Mouse (Mus musculus) left cerebral cortex, adult 18-20 months (tissue): ENCODE data around the gene Mapt. TPM values are rescaled to one million over a fixed set of nuclear protein-coding genes. Genes with fewer than 3 reads are reported as not detected.
"Not testable (repeated sequence)": the region's sequence is repeated elsewhere in the genome, so short reads cannot be mapped to it uniquely, and the experiment has no call there.

Experiments used
- DNase-seq, 2 experiments: peaks; one replicate each; pipeline ENCODE4 v3.0.0; 2021 to 2022; ENCODE audit warnings: low spot score in 2 of 2, mixed read lengths in 1 of 2
- total RNA-seq, 2 experiments: library from RNA; stranded (reverse); gene quantifications; 2 replicates each; pipeline ENCODE4 v1.2.3; 2021

Mapt gene
- total RNA-seq, 2 experiments from 2014 or later = 350 to 364 TPM

GRCm38 (mm10) chr11:104232141-104233061 lies 1.2 kb downstream of the Mapt start:
- DNase-seq = peak; percentile 67 to 74

- DNase-seq = no peak
Observed at GRCm38 (mm10) chr11:104233101-104233500, 1.9 kb downstream of the Mapt start.

- DNase-seq = peak in 1 of 2 experiments; percentile 44
Observed at GRCm38 (mm10) chr11:104233574-104234206, 2.5 kb downstream of the Mapt start.

GRCm38 (mm10) chr11:104234680-104235079 lies 3.5 kb downstream of the Mapt start:
- DNase-seq = no peak

- DNase-seq = no peak
Observed at GRCm38 (mm10) chr11:104235881-104236280, 4.7 kb downstream of the Mapt start.

- no peak for DNase-seq
Observed at GRCm38 (mm10) chr11:104237226-104237625, 6.0 kb downstream of the Mapt start.

- DNase-seq = no peak
Observed at GRCm38 (mm10) chr11:104237958-104238747, 7.0 kb downstream of the Mapt start.

GRCm38 (mm10) chr11:104245478-104245877 lies 14.3 kb downstream of the Mapt start:
- DNase-seq = not testable (repeated sequence)

GRCm38 (mm10) chr11:104246171-104246694 lies 15.0 kb downstream of the Mapt start:
- no peak for DNase-seq

GRCm38 (mm10) chr11:104247141-104247717 lies 16.0 kb downstream of the Mapt start:
- no peak for DNase-seq

GRCm38 (mm10) chr11:104249420-104249819 lies 18.2 kb downstream of the Mapt start:
- no peak for DNase-seq

- peak; percentile 67 to 81 for DNase-seq
Observed at GRCm38 (mm10) chr11:104251121-104251520, 19.9 kb downstream of the Mapt start.

GRCm38 (mm10) chr11:104252094-104252493 lies 20.9 kb downstream of the Mapt start:
- DNase-seq = no peak

- peak; percentile 68 to 77 for DNase-seq
Observed at GRCm38 (mm10) chr11:104254408-104255039, 23.3 kb downstream of the Mapt start.

- DNase-seq = no peak
Observed at GRCm38 (mm10) chr11:104256179-104256578, 25.0 kb downstream of the Mapt start.

GRCm38 (mm10) chr11:104258991-104259390 lies 27.8 kb downstream of the Mapt start:
- DNase-seq = no peak

GRCm38 (mm10) chr11:104264683-104265082 lies 33.5 kb downstream of the Mapt start:
- no peak for DNase-seq

GRCm38 (mm10) chr11:104265669-104266068 lies 34.5 kb downstream of the Mapt start:
- no peak for DNase-seq

- DNase-seq = peak in 1 of 2 experiments; percentile 48
Observed at GRCm38 (mm10) chr11:104267380-104267779, 36.2 kb downstream of the Mapt start.

- DNase-seq = no peak
Observed at GRCm38 (mm10) chr11:104269385-104269822, 38.2 kb downstream of the Mapt start.
